Mouse (Mus musculus): ENCODE data around the gene Adamts17.

GRCm38 (mm10) chr7:67065631-67066030 lies 226.1 kb downstream of the Adamts17 start:
- TF ChIP-seq POLR2A (IDR thresholded peaks at IDR 0.05; ENCODE audit: low read depth, low read length): no peak
- no peak for TF ChIP-seq CTCF (IDR thresholded peaks at IDR 0.05; ENCODE audit: extremely low read depth, insufficient read length, insufficient replicate concordance, low read depth, low read length)
